Mouse (Mus musculus): ENCODE measurements around the gene Grap2.

Gene Grap2

DNA sequence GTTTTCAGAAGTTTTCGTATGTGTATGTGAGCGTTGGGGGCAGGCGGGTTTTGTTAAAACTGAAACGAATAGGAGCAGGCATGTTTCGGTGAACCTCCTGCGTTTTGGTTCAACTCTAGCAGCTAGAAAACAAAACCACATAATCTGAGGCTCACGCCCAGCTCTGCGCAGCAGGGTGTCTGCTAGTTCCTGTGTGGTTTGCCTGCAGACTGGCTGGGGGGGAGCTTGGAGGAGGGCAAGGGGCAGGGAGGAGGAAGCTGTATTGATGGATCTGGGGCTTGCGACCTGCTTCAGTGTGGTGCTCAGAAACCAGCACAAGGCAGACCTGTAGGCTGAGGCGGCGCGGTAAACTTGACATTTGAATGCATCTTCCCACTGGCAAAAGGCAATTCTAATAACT is at the start of gene Grap2:
Gene Grap2 (plus strand): TSS at position 304 of the 400 bp plus-strand sequence.
- DNase-seq = no peak

DNA sequence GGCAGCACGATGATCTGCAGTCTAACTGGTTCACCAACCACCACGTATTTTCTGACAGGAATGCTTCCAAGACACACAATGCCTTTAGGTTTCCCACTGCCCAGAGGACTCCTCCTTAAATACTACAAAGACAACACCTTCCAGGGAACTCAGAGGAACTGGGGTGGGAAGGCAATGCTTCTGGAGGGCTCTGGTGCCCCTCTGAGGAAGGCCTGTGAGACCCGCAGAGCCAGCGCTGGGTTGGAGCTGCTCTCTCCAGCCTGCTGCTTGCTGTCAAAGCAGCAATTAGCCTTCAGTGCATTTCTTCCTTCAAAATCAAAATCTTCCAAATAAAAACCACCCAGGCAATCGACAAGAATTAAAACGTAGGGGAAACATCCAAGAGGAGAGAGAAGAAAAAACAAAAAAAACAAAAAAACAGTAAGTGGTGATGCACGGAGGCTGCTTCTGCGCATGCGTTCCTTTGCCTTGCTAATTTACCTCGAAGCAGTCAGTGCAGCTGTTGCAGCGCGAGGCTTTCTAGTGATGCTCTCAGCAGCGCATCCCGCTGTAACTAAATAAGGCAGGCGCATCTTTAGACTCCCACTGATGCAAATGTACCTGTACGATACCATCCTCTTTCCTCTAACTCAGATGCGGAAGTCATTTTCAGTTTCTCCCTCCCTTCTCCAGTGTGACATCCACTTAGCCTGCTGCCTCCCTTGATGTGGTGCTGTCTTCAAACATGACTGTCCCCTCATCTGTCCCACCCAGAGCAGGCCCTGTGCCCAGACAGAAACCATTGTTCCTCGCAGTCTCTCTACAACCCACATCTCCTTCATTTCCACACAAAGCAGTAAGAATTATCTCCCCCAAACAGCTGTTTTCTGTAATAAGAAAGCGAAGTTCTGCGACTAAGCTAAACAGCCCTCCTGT is 42.2 kb upstream of the Grap2 start:
- peak; percentile 71 for DNase-seq

DNA sequence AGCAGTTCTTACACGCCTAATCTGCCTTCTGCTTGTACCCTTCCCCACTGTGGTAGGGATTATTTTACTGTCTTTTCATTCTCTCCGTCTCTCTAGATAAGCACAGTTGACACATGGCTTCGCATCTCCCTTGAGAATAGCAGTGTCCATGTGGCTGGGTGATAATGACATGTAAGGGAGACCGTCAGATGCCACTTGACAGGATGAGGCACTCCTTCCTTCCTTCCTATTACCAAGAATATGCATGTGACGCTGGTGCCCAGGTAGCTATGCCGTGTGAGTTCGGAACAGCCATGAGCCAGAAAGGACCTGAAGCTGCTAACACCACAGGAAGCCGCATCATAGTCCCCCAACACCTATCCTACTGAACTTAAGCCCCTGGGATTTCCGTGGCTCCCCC is 41.4 kb upstream of the Grap2 start:
- no peak for DNase-seq

DNA sequence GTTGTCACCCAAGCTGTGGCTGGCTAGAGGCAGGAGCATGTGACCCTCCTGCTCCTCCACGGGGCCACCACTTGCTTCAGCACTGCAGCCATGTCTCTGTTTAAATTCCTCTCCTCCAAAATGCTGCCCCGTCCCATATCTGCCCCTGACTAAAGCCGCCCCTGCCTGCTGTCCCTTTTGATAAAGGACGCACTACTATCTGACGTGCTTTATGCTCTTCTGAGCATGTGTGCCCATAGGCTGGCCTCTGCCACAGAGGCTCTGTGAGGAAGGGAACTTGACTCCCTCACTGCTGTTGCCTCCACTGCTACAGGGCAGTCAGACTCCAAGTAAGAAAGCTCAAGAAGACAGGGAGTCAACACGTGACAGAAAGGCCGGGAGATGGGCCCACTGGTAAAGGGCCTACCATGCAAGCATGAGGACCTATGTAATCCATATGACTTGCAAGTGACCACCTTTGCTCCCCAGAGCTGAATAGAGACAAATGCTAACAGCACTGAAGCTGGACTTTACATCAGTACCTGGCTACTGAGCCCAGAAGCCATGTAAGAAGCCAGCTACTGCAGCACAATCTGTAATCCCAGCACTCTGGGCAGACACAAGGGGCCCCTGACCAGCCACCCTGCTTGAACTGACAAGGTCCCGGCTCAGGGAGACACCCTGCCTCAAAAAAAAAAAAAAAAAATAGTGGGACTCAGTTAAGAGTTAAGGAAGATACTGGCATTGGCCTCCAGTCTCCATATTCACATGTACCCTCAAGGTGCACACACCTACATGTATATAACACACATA is 39.9 kb upstream of the Grap2 start:
- DNase-seq = no peak

DNA sequence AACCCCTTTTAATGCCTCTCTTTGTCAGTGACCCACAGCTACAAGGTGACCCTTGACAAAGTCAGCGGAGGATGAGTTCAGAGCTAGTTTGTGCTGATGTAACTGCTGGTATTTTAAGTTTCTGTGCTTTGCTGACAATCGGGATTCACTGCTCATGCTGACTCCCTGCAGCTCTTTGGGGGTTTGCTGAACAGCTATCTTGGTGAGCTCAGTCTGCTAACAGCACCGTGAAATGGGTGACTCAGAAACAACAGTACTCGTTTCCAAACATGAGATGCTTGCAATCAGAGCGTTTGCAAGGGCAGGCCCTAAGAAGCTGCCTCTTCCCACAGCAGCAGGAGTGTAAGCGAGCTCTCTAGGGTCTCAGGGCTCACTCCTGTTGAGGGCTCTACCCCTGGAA is 39.1 kb upstream of the Grap2 start:
- DNase-seq = no peak

DNA sequence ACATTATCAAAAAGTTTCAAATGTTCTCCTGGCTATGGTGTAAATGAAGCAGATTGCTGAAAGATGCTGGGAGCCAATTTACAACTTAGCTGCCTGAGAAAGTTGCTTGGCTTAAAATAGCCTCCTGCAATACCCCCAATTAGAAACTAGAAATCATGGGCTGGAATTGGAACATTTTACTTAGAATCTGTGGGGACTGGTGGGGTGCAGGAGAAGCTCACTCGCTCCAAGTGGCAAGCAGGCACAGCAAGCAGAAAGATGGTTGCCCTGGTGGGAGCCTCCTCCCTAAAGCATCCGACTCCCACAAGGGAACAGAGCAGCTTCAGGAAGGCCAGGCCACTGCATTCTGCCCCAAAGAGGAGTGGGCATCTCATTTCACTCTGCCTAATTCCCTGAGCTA is 36.3 kb upstream of the Grap2 start:
- no peak for DNase-seq

DNA sequence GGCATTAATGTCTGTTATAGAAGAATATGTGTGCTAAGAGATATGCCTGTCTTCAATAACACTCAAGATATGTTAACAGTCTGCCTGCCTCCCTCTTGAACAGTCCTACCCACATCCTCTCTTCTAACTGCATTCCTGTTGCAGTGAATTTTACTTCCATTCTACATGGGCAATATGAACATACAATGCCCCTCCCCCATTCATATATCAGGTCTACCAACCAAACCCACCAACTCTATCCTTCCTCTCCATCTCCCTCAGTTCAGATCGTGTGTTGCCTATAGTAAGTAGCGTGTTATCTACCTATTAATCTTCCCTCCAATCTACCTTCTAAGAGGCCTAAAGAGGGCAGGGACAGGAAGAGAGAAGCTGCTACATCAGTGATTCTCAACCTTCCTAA is 34.3 kb upstream of the Grap2 start:
- no peak for DNase-seq

DNA sequence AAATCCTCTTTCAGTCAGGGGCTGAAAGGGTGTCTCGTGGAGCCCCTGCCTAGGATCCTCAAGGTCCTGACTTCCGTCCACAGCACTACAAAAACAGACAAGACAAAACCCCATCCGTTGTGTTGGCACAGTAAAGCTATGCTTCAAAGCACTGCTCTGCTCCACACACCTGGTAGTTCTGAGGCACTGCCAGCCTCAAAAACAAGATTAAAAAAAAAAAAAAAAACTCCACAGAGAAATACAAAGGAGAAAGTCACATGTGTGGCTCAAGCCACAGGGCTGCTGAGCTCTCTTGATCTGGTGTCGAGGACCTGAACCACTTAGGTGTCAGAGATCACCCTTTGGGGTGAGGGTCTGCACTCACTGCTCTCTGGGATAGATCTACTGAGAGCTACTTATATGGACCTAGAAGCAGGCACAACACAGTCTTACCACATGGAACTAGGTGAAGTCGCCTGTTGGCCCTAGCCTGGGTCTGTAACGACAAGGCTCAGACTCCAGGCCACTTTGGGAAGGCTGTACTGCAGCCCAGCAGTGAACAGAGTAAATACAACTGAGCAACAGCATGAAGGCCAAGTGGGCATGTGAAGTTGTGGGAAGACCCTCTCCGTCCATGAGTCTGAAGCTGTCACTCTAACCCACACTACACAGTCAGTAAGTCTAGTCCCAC is 33.6 kb upstream of the Grap2 start:
- DNase-seq = no peak

DNA sequence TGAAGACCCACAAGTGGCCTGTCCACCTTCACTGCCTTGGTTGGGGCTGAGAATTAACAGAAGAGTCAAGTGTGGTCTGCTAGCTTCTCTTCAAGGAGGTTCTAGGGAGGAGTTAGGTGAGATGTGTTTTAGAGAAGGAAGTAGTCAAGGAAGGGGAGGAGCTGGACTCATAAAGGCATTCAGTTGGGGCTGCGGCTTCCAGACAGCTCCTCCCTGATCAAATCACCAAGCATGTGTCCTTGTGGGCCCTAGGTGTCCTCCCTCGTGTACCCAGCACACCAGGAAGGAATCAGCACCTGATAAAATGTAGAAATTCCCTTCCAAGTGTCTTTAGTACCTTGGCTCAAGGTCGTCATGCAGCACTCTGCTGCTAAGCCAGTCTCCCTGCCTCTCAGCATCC is 28.3 kb upstream of the Grap2 start:
- DNase-seq = no peak

DNA sequence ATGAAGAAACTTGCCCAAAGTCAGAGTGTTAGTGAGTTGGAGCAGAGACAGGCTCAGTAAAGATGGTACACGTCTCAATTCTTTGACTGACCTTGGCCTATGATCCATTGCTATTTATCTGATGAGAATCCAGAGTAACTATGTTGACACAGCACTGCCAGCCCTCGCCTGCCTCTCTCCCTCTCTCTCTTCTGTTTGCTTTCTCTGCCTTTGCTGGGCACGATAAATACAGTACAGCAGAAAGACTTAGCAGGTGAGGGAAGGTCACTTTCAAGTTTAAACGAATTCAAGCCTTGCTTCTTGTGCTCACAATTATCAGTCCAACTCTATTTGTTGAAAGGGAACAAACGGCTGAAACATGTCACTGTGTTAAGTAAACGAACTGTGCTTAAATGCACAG is 27.0 kb upstream of the Grap2 start:
- DNase-seq = no peak

DNA sequence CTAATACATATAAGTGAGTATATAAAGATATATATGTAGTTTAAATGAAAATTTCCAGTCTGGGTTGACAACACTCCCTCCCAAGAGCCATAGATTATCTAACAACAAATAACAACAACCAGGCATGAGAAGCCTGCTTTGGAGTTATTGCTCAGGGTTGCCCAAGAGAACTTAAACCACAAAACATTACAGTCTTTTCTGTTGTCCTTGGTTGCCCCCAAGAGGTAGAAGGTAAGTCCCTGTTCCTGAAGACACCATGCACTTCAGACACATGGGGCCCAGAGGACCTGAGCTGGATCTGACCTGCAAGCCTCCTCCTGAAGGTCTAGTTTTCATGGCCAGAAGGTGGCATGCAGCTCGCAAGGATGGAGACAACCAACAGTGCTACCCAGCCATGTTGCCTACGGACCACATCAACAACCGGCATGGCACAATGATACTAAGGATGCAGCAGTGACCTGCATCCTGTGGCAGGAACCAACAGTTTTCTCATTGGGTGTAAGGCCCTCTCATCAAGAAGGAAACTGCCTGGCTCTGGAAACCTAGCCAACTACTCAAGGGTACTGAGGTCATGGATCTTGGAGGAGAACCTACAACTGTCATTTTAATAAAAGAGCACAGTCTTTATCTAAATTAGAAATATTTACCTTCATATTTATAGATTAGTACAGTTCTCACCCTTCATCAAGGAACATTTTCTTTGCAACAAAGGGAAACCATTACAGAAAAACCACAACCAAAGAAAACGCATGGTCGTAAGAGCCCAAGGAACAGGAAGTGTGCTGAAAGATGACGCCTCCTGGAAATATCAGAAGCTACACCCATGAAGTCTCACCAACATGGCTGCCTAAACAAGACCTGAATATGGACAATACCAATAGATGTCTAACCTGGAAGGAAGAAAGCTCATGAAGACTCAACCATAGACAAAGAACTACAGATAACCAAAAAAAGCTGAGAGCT is 17.3 kb upstream of the Grap2 start:
- DNase-seq = no peak

DNA sequence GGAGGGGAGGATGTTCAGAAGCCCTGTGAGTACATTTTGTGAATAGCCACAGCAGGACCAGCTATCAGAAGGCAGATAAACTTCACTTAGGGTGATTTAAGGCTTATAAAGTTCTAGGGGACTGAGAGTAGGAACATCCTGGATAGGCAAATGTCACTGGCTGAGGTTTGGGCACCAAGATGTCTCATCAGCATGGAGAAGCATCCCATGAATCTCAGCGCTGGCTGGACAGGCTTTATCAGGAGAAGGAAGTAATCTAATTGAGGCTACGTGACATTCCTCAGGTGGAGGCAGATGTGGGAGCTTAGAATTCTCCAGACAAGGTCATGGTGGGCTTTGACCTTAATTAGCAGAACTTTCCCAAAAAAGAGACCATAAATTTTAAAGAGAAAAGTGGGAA is 16.4 kb upstream of the Grap2 start:
- no peak for DNase-seq

DNA sequence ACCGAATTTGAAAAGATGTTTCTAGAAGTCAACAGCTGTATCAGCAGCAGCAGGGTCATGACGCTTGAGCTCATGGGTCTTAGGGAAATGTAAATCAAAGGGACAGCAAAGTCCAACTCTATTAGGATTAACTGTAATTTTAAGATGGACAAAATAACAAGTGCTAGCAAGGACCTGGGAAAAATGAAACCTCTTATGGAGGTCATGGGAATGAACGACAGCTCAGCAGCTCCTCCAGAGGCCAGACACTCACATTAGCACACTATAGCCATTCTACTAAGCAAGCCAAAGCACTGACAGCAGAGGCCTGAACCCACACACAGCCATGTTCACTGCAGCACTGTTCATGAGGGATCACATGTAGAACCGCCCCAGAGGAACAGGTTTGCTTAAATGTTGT is 14.6 kb upstream of the Grap2 start:
- no peak for DNase-seq

DNA sequence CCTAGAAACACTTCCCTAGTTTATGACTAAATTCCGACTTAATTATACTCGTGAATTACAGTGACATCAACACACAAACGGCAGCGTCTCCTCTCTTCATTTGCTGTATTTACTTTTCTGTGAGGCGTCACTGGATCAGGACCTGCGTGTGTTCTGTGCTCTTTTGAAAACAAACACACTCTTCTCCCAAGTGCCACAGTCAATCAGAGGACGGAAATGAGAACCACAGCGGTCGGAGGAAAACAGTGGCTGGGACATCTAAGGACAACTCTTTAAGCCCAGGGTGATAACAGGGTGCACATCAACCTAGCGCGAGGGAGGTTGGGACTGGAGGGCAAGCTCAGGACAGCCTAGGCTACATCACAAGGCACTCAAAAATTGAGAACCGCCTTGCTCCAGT is 12.9 kb upstream of the Grap2 start:
- no peak for DNase-seq

DNA sequence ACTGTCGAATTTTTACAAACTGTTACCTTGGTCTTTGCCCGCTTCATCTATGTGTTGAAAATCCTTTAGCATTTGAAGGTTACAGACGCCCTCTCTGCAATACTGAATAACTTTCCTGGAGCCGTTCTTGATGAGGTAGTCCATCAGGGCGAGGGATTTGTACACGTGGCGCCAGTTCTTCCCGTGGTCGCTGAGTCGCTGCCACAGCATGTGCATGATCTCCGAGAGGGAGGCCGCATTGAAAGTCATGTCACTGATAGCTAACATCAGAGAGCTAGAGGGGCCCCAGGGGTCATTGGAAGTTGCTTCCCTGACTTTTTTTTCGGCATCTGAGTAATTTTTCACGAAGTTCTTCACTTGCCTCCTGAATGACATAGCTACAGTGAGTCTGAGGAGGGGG is 12.4 kb upstream of the Grap2 start:
- no peak for DNase-seq

DNA sequence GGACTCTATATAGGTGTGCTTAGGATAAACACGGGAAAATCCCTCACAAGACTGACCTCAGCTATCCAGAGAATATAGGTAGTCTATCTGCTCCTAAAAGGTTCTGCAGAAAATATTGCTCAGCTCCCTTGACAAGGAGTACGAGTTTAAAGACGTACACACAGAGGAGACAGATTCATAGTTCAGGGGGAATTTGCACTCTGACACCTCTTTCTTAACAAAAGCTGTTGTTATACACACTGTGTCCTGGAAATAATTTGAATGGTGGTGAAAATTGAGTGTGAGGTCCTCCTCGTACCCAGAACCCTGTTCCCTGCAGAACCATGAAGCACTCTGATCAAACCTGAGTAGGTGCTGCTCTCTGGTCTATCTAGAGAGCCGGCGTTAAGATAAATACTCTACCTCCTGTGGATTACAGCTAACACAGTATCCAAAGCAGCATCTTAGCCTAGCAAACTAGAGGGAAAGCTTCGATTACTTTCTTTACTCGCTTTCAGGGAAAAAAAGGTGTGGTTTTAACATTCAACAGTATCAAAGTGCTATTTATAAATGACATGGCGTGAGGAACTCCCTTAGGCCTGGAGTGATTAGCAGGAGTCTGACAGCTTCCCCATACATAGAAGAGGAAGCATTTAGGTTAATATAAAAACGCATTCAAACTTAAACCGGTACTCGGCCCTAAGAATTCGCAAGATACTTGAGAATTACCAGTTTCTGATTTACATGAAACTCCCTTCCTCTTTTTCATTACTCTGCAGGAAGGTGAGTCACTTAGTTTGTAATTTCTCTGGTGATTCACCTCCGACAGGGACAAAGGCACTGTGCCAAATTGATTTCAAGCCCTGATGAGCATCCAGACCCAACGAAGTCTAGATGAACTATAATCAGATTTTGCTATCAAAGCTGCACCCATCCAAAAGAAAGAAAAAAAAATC is 11.5 kb upstream of the Grap2 start:
- no peak for DNase-seq

DNA sequence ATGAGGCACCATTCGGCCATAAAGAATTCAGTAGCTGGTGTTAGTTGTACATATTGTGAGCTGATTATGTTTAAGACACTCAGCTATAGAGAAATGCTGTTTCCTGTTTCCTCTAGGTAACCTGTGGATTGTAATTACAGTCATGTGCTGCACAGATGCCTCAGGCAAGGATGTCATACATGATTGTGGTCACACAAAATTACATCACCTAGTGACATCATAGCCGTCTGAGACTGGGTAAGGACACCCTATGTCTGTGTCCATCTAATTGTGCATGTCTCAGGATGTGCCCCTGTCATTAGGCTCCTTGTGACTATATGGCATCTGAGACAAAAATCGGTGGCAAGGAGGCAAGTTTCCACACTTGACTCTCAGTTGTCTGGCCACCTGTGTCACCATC is 9.9 kb upstream of the Grap2 start:
- no peak for DNase-seq

DNA sequence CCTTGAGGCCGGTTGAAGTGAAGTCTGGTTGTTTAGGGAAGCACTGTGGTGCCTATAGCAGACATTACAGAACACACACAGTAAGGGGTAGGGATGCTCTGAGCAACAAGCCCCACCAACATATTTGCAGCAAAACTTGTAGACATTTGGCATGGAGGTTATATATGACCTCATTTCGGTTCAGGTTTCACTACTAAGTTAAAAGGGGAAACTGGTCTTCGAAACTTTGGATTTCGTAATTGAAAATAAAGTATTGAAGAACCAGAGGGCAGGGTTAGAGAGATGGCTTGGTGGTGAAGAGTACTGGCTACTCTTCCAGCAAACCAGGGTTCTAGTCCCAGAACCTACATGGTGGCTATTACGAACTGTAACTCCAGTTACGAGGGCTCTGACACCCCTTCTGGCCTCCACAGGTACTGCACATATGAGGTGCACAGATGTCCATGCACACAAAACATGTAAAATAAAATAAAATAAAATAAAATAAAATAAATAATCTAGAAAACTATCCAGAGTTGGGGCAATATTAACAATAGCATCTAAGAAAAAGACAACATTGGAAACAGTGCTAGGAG is 8.7 kb upstream of the Grap2 start:
- DNase-seq = no peak

DNA sequence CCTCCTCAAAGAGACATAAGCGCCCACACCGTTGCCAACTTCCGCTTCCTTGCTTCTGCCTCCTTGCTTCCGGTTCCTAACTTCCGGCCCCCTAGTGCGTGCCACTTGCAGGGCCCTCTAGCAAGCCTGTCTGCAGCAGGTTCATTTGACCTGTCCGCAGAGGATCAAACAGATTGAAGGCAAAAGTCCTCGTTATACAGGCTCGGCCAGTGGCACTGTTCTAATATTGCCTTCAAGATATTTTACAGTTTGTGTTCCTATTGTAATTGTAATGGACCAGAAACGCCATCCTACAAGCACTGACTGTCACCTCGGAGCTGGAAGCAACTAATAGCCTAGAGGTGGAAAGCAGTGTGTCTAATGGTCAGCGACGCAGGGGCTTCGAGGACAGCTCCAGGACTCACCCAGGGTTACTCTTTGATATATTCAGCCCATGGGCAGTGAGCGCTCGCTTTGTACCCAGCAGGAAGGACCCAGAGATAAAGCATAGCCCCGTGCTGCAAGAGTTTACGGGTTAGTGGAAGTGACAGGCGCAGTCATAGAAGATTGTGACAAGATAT is 7.2 kb upstream of the Grap2 start, which contains the start of gene Enthd1:
Gene Enthd1 (minus strand): TSS at position 51 of the 560 bp plus-strand sequence.
- no peak for DNase-seq

DNA sequence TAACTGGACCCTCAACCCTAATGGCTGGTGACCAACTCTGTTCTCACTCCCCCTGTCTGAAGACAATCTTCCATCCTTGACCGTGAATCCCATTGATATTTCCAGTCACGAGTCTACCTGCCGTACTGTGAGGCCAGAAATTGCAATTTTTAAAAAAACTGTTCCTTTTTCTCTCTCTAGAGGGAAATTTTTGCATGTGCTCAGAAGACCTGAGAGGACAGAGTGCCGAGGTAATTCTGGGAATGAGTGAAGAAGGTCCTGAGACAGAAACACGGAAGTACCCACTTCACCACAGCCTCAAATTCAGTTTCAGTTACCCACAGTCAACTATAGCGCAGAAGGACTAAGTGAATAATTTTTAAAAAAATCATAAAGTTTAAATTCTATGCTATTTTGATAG is 5.7 kb upstream of the Grap2 start:
- DNase-seq = no peak

DNA sequence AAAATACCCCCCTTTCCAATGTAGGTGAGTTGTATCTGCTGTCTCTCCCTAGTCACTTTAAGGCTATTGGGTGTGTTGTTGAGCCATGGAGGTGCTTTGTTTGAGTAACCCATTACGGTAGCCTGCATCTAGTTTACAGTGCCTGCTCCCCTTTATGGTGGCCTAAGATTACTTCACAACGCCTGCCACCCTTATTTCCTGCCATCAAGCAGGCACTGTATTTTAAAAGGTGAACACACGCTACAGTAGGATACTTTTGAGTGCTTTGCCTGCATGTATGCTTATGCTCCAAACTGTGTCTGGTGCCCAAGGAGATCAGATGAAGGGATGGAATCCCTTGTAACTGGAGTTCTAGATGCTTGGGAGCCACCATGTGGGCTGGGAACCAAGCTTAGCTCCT is 5.3 kb upstream of the Grap2 start:
- DNase-seq = no peak
